Mouse (Mus musculus) liver, postnatal 0 days (tissue): ENCODE results near the gene Snx10. TPM values are rescaled to one million over a fixed set of nuclear protein-coding genes. Genes with fewer than 3 reads are reported as not detected.
A peak's percentile ranks its signal among the peaks of the same experiment; 100 is the strongest.

Experiments used
- ATAC-seq: fragments of 200-750 bp; cut with Nextera tagmentation; 2 replicates; pipeline ENCODE4 v1.8.0; 2017; ENCODE audit warnings: mild to moderate bottlenecking, moderate library complexity
- DNase-seq: peaks from one replicate; pipeline ENCODE4 v3.0.0-alpha.2; 2016
- H3K27ac ChIP-seq: fragments of 300-500 bp; sonication (generic); 2 replicates; pipeline ENCODE4 v1.5.1; 2014; ENCODE audit warnings: antibody characterized with exemption, moderate library complexity, mild to moderate bottlenecking, low read depth
- H3K27me3 ChIP-seq: fragments of 300-500 bp; sonication (generic); 2 replicates; pipeline ENCODE4 v1.6.1; 2014; ENCODE audit warnings: low read length, control low read depth, mixed read lengths; ENCODE audit not compliant: insufficient read depth
- H3K36me3 ChIP-seq: fragments of 300-500 bp; sonication (generic); replicated peaks from 2 replicates; pipeline ENCODE4 v1.6.1; 2014; ENCODE audit warnings: mild to moderate bottlenecking, control low read depth, low read length, moderate library complexity, mixed read lengths; ENCODE audit not compliant: insufficient read depth
- H3K4me1 ChIP-seq: fragments of 300-500 bp; sonication (generic); 2 replicates; pipeline ENCODE4 v1.6.1; 2014; ENCODE audit warnings: antibody characterized with exemption, mild to moderate bottlenecking, control low read depth; ENCODE audit not compliant: insufficient read depth
- H3K4me2 ChIP-seq: fragments of 300-500 bp; sonication (generic); 2 replicates; pipeline ENCODE4 v1.6.1; 2014; ENCODE audit warnings: low read depth, mild to moderate bottlenecking, low read length, moderate library complexity, mixed read lengths
- H3K4me3 ChIP-seq: fragments of 300-500 bp; sonication (generic); 2 replicates; pipeline ENCODE4 v1.5.1; 2014; ENCODE audit warnings: low read depth, low read length
- H3K9ac ChIP-seq: fragments of 300-500 bp; sonication (generic); replicated peaks from 2 replicates; pipeline ENCODE4 v1.6.1; 2014; ENCODE audit warnings: mild to moderate bottlenecking, moderate library complexity
- H3K9me3 ChIP-seq: fragments of 300-500 bp; sonication (generic); 2 replicates; pipeline ENCODE4 v1.6.1; 2016; ENCODE audit warnings: mild to moderate bottlenecking, control low read depth, low read length, mixed read lengths
- CTCF ChIP-seq: sonication (generic); IDR thresholded peaks from 2 replicates; pipeline ENCODE4 v1.5.1; 2016; ENCODE audit warnings: antibody characterized with exemption, low read depth
- EP300 ChIP-seq: IDR thresholded peaks from 2 replicates; pipeline ENCODE4 v1.6.1; 2016; ENCODE audit warnings: antibody characterized with exemption, low read depth, mild to moderate bottlenecking
- WGBS: fragments of 180-500 bp; shearing (Covaris S2); extraction: QIAGEN DNeasy Blood & Tissue Kit; methylation state at CpG from one replicate; pipeline ENCODE4 v1.1.7; 2014; ENCODE audit not compliant: insufficient replicate concordance; 5-methylcytosine and 5-hydroxymethylcytosine counted together
- polyA plus RNA-seq: library from polyadenylated mRNA; unstranded; fragments of >200 nt; fragmentation: Nextera tagmentation; extraction: Ambion mirVana; gene quantifications from 2 replicates; pipeline ENCODE4 v1.2.1, GENCODE M21; 2015

Snx10 gene
- polyA plus RNA-seq, 1 experiment from 2014 or later = 17.7 TPM

DNA sequence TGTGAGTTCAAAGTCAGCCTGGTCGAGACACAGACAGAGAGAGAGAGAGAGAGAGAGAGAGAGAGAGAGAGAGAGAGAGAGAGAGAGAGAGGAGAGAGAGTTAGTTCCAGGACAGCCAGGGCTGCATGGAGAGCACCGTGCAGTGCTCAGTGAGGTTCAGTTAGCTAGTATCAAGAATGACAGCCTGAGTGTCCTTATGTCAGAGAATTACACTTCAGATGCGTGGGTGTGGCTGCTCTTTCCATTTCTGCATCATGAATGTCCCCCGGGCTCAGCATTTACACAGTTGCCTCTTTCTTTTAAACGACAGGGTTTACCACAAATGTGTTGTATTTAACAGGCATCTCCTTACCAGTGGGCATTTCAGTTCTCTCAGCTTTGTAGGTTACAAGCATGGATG, 25.1 kb downstream of the Snx10 start:
- WGBS = 68% methylated on average over 5 of the region's 5 CpGs
- DNase-seq = no peak
- no peak overlapping the region for H3K4me3 ChIP-seq

DNA sequence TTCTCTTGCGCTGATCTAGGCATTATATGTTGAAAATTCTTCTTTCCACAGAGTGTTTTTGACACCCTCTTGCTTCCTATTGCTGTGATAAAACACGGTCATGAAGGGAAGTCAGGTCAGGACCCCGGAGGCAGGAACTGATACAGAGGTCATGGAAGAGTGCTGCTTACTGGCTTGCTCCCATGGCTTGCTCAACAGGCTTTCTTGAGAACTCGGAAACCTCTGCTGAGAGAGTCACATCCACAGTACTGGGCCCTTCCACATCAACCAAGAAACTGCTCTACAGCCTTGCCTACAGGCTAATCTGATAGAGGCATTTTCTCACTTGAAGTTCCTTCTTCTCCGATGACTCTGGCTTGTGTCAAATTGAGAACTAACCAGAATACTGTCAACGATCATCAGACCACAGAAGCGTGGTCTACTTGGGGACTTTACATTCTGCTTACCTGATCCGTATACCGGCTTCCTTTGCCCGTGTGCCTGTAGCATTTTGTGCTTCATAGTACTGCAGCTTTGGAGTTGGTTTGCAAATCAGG, 27.6 kb downstream of the Snx10 start:
- H3K27ac ChIP-seq = peak overlapping the region; percentile 34; the same call in 1 of the 2 replicates
- ATAC-seq = no peak
- WGBS = 46% methylated on average over 10 of the region's 10 CpGs
- H3K27me3 ChIP-seq = no peaks in the 10 kb centered on the region
- no peak for DNase-seq
- H3K4me2 ChIP-seq = no peak overlapping the region
- H3K4me1 ChIP-seq = no peaks in the 10 kb centered on the region
- no peak overlapping the region for H3K4me3 ChIP-seq
- no peaks in the 10 kb centered on the region for H3K9me3 ChIP-seq
- H3K9ac ChIP-seq = no peak overlapping the region
- H3K36me3 ChIP-seq = 0 out of 2 replicates have a peak, but pooled peaks cover 2% of the 10 kb centered on the region
- TF ChIP-seq CTCF (no peak), EP300 (no peak)

More for the DNA sequence above, 25.1 kb downstream of the Snx10 start:
- TF ChIP-seq CTCF (no peak), EP300 (no peak)
- no peak for ATAC-seq
- Histone ChIP-seq H3K27me3 (no peaks in the 10 kb centered on the region), H3K9ac (no peak overlapping the region), H3K27ac (no peak overlapping the region), H3K4me1 (peaks cover 2% of the 10 kb centered on the region; the same call in 1 of the 2 replicates), H3K4me2 (no peak overlapping the region), H3K36me3 (0 out of 2 replicates have a peak, but pooled peaks cover 2% of the 10 kb centered on the region), H3K9me3 (no peaks in the 10 kb centered on the region)

DNA sequence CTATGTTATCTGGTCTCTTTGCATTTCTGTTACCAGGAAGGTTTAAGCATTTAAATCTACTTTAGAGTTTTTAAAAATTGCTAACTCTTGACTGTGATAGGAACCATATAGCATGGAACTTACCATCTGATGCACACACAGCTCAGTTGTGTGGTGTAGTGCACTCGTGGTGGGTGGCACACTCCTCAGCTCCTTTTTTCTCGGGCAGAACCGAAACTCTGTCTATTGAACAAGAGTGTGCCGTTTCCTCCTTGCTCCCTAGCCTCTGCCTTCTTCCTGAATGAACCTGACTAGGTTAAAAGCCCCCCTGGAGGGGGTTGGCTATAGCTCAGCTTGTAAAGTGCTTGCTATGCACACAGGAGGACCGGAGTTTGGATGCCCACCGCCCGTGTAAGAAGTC, 32.9 kb downstream of the Snx10 start:
- no peak for DNase-seq
- 73% methylated on average over 7 of the region's 7 CpGs for WGBS
- Histone ChIP-seq H3K27me3 (no peaks in the 10 kb centered on the region), H3K4me1 (no peaks in the 10 kb centered on the region), H3K36me3 (0 out of 2 replicates have a peak, but pooled peaks cover 2% of the 10 kb centered on the region), H3K9me3 (no peaks in the 10 kb centered on the region), H3K27ac (no peak overlapping the region), H3K4me3 (no peak overlapping the region), H3K9ac (no peak overlapping the region), H3K4me2 (no peak overlapping the region)
- no peak for ATAC-seq
- no peak for TF ChIP-seq EP300
- TF ChIP-seq CTCF = no peak

DNA sequence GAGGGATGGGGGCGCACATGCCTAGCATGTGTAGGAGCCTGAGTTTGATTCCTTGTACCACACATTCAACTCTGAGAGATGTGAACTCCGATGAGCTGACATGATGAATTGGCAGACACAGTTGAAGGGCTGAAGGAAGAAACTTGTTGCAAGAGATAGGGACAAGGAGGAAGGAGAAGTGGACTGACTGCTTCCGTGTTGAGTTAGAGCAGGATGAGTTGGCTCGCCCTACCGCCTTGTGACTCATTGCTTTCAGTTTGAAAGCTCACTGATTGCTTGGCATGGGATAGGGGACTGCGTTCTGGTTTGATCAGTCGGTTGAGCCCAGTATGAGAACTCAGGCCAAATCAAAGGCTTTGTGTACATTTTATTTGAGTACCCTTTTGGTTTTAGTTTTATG, 34.6 kb downstream of the Snx10 start:
- DNase-seq = no peak
- ATAC-seq = no peak
- H3K9ac ChIP-seq = no peak overlapping the region
- no peak for TF ChIP-seq EP300
- no peaks in the 10 kb centered on the region for H3K4me1 ChIP-seq
- WGBS = 42% methylated on average over 7 of the region's 7 CpGs
- H3K4me3 ChIP-seq = no peak overlapping the region
- no peaks in the 10 kb centered on the region for H3K9me3 ChIP-seq
- no peaks in the 10 kb centered on the region for H3K27me3 ChIP-seq
- H3K4me2 ChIP-seq = no peak overlapping the region
- 0 out of 2 replicates have a peak, but pooled peaks cover 3% of the 10 kb centered on the region for H3K36me3 ChIP-seq
- no peak overlapping the region for H3K27ac ChIP-seq

GRCm38 (mm10) chr6:51566771-51567680, 43.3 kb downstream of the Snx10 start:
- Histone ChIP-seq H3K36me3 (peaks cover 13% of the 10 kb centered on the region; the same call in 1 of the 2 replicates), H3K4me2 (no peak overlapping the region), H3K9me3 (no peaks in the 10 kb centered on the region), H3K27me3 (no peaks in the 10 kb centered on the region), H3K27ac (no peak overlapping the region), H3K9ac (no peak overlapping the region), H3K4me3 (no peak overlapping the region), H3K4me1 (no peaks in the 10 kb centered on the region)
- TF ChIP-seq CTCF (no peak), EP300 (no peak)
- no peak for DNase-seq
- no peak for ATAC-seq
- 57% methylated on average over 14 of the region's 14 CpGs for WGBS

DNA sequence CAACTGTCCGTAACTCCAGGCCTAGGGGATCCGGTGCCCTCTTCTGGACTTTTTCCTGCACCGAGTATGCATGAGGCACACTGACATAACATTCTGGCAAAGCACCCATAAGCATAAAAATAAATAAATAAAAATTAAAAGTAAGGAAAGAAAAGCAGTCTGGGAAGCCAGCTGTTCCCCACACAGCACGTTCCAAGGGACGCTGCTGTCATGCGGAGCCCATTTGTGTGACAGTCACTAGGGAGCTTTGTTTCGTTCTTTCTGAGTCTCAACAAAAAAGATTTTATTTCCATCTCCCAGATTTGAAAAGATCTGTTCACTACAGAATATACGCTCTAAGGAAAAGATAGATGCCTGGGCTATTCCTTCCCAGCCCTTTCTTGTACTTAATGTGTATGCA, 45.4 kb downstream of the Snx10 start:
- Histone ChIP-seq H3K27me3 (no peaks in the 10 kb centered on the region), H3K9me3 (no peaks in the 10 kb centered on the region), H3K27ac (no peak overlapping the region), H3K4me3 (no peak overlapping the region), H3K4me2 (no peak overlapping the region), H3K9ac (no peak overlapping the region), H3K36me3 (peaks cover 10% of the 10 kb centered on the region; the same call in 1 of the 2 replicates), H3K4me1 (no peaks in the 10 kb centered on the region; the same call in 1 of the 2 replicates)
- no peak for DNase-seq
- no peak for ATAC-seq
- 88% methylated on average over 8 of the region's 8 CpGs for WGBS
- no peak for TF ChIP-seq CTCF
- no peak for TF ChIP-seq EP300
